Mouse (Mus musculus) gastrocnemius, postnatal 14 days (tissue): ENCODE results near the gene Tmem80. TPM values are rescaled to one million over a fixed set of nuclear protein-coding genes. Genes with fewer than 3 reads are reported as not detected.

Experiments used
- DNase-seq: peaks from one replicate; pipeline ENCODE4 v3.0.0; 2021; ENCODE audit warnings: mixed read lengths
- intact Hi-C: fragments of 180-260 bp; cut with DNase I; formaldehyde crosslinking; loops from one replicate; pipeline ENCODE4 v1.15.1; 2025; ENCODE audit warnings: low total_unique reads
- total RNA-seq, 2 experiments: library from RNA; stranded (reverse); gene quantifications; 2 replicates each; pipeline ENCODE4 v1.2.3; 2021

Tmem80 gene
- total RNA-seq, 2 experiments from 2014 or later = 9.1 to 11.1 TPM

GRCm38 (mm10) chr7:141317619-141318132 is 9.9 kb upstream of the Tmem80 start:
- no peak for DNase-seq

GRCm38 (mm10) chr7:141319446-141319845 is 8.1 kb upstream of the Tmem80 start:
- no peak for DNase-seq

More at GRCm38 (mm10) chr7:141317619-141318132, 9.9 kb upstream of the Tmem80 start:
- intact Hi-C loops = no loop called here

DNA sequence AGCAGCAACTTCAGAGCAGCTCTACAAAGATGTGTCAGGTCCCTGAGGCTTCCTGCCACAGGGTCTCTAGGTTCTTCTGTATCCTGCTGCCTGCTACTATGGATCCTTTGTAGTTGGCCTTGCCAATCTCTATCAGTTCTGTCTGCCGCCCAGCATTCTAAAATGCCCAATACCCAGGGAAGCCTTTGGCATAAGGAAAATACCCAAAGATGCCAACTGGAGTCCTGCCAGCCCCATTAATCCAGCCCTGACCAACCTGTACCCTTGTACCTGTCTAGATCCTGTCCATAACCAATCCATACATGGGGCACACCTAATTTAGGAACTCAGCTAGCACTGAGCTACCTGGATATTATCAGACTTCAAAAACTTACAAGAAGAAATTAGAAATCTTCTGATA is 2.9 kb upstream of the Tmem80 start:
- no peak for DNase-seq
- intact Hi-C loops = no loop called here

More at GRCm38 (mm10) chr7:141319446-141319845, 8.1 kb upstream of the Tmem80 start:
- intact Hi-C loops = no loop called here

GRCm38 (mm10) chr7:141326546-141327446 is 743 bp upstream of the Tmem80 start:
- no peak for DNase-seq
- intact Hi-C loops = no loop called here

- DNase-seq = no peak
- intact Hi-C loops = no loop called here
Measured at GRCm38 (mm10) chr7:141328373-141328990, 943 bp downstream of the Tmem80 start.

DNA sequence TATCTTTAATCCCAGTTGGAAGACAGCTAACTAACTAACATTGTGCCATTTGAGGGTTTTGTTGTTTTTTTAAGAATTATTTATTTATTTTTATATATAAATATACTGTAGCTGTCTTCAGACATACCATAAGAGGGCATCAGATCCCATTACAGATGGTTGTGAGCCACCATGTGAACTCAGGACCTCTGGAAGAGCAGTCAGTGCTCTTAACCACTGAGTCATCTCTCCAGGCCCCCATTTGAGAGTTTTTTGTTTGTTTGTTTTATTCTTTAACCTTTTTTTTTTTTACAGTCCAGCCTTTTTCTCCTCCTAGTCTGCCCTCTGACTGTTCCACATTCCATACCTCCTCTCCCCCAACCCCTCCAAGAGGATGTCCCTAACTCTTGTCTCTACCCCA is 3.2 kb downstream of the Tmem80 start:
- intact Hi-C loops = no loop called here
- no peak for DNase-seq

DNA sequence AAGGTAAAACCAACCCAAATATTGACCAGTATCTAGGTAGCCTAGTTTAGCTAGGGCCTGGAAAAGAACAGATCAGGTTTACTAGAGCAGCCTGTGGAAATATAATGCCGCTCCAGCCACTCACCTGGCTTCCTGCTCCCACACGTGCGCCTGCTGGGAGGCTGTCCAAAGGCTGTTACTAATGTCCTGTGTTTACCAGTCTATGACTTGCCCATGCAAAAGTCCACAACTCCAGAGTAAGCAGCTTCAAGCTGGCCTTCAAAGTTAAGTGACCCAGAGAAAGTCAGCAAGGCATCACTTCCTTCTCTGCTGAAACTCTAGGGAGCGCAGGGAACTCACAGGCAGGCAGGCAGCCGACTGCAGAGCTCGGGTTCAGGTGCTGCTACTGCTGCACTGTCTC is 4.5 kb downstream of the Tmem80 start:
- DNase-seq = no peak
- intact Hi-C loops = no loop called here

DNA sequence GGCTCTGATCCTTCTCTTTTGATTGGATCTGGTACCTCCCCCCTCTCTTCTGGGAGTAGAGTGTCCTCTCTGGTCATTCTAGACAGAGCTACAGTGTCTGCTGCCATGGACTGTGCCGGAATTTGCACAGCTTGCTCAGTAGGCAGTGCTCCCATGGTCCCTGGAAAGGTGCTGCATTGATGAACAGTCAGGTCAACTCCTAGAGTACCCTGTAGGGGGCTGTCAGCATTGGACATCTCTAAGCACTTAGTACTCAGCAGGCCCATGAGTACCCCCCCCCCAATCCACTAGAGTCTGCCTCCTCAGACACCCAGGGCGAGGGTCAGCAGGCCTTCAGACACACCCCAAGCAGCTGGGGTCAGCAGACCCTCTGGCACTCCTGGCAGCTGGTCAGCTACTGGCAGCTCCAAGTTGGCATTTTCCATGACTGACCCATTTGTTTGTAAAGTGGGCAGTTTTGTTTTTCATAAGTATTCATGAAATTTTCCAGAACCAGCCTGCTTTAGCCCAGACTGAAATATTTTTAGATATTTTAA is 7.6 kb downstream of the Tmem80 start:
- no peak for DNase-seq
- intact Hi-C loops = no loop called here

GRCm38 (mm10) chr7:141335682-141336081 is 8.1 kb downstream of the Tmem80 start:
- DNase-seq = no peak
- intact Hi-C loops = no loop called here

GRCm38 (mm10) chr7:141336296-141336695 is 8.8 kb downstream of the Tmem80 start:
- intact Hi-C loops = no loop called here
- DNase-seq = no peak

- no peak for DNase-seq
- intact Hi-C loops = no loop called here
Measured at GRCm38 (mm10) chr7:141337716-141338416, 10.3 kb downstream of the Tmem80 start.

GRCm38 (mm10) chr7:141338576-141339131 is 11.1 kb downstream of the Tmem80 start, which contains the start of gene Eps8l2:
Gene Eps8l2 (plus strand): TSS chr7:141338880.
- DNase-seq = peak; percentile 29
- intact Hi-C loops = no loop called here

DNA sequence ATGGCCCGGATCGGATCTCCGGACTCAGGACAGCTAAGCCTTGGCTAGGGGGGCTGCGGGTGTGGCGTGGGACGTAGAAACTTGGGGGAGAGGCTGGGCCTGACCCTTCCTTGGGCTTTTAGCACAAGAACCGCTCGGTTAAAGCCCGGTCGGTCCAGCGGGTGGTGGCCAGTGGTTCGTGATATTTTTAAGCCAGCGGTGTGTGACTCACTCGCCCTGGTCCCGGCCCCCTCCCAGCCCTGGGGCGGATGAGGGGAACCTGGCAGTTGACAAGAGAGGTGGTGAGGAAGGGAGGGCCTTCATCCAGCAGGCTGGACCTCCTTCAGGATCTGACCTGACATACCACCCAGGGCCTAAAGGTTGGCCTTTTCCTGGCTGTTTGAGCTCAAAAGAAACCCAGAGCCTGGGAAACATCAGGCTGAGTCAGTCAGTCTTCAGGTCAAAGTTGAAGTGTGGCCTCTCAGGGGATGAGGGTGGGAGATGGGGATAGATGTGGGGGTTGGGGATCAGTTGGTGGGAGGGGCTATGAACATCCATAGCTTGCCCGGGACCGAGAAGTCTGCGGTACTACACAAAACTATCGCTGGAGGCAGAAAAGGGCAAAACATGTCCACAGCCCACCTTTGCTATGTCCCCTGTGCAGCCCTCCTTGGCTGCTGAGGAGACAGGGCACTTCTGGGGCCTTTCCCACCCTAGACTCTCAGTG is 11.8 kb downstream of the Tmem80 start:
- intact Hi-C loops = no loop called here
- DNase-seq = no peak

- no peak for DNase-seq
Measured at GRCm38 (mm10) chr7:141340023-141340422, 12.5 kb downstream of the Tmem80 start.

GRCm38 (mm10) chr7:141340476-141340875 is 12.9 kb downstream of the Tmem80 start:
- no peak for DNase-seq

More at GRCm38 (mm10) chr7:141340023-141340422, 12.5 kb downstream of the Tmem80 start:
- intact Hi-C loops = no loop called here

DNA sequence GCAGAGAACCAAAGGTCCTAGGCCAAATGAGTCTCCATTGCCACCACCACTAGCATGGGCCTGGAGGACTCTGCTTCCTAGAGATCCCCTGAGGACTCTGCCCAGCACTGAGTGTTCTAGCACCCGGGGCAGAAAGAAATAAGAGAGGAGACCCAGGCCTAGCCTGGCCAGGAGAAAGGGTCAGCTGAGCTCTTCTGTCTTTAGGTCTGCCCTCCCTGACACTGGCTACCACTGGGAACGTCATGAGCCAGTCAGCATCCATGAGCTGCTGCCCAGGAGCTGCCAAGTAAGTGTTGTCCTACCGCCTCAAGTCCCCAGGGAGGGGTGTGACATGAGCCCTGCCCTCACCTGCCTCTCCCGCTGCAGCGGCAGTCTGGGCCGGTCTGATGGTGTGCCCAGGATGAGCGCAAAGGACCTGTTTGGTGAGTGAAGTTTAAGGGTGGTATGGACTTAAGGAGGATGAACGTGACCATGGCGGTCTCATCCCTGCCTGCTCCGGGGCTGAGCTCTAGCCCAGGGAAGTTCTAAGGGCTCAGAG is 14.2 kb downstream of the Tmem80 start:
- intact Hi-C loops = no loop called here
- no peak for DNase-seq

More at GRCm38 (mm10) chr7:141340476-141340875, 12.9 kb downstream of the Tmem80 start:
- intact Hi-C loops = no loop called here

DNA sequence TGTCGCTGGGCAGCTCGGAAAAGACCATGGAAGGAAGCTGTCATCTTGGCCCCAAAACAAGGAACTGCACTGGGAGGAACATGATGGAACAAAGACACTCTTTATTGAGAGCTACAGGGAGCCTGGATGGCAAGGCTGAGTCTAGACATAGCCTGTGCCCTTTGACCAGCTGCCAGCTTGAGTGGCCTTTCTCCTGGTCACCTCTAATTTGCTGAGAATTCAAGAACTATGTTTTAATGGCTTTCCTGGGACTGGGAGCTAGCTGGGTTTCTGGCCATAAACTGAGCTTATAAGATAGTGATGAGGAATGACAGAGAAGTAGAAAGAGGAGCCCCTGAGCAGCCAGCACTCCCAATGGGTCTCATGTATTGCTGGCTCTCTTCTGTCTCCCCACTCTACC is 15.7 kb downstream of the Tmem80 start:
- intact Hi-C loops = no loop called here
- DNase-seq = no peak

- intact Hi-C loops = no loop called here
- DNase-seq = no peak
Measured at GRCm38 (mm10) chr7:141343696-141344095, 16.2 kb downstream of the Tmem80 start.
